ENCODE assay signal across 10 mouse cellular contexts in genomic region chr12:82586592-82586991, GRCm38 (mm10). TPM values are rescaled to one million over a fixed set of nuclear protein-coding genes. Genes with fewer than 3 reads are reported as not detected.
DNase-seq lines count a peak whose midpoint lies in the region; ATAC-seq and TF ChIP-seq lines count a peak whose summit lies in the region.
"Had no signal": no experiment of that assay in that cellular context is flagged by ENCODE, and none has a peak within 500 bp of the region (broad histone marks: within the 10 kb centered on the region; RNA-seq: fewer than 3 reads in every experiment).

No protein-coding gene starts in this region.

- in situ Hi-C loops in Patski (cut with MboI; ENCODE audit: low pct_unique_long_range_greater_than_20kb): no loop called here

- peak; percentile 64 for TF ChIP-seq CTCF in heart, postnatal 0 days (IDR thresholded peaks at IDR 0.05; ENCODE audit: low read depth)
- TF ChIP-seq CTCF in liver, embryonic 14.5 days (IDR thresholded peaks at IDR 0.05; ENCODE audit: low read depth): peak; percentile 49
- TF ChIP-seq CTCF in Patski (IDR thresholded peaks at IDR 0.05): peak; percentile 28
- TF ChIP-seq CTCF in embryonic fibroblast, embryonic 13.5 days (IDR thresholded peaks at IDR 0.05; ENCODE audit: borderline replicate concordance, insufficient read depth, low read length): peak; percentile 43; the same call in 1 of the 2 replicates

- TF ChIP-seq EP300 in heart, postnatal 0 days (IDR thresholded peaks at IDR 0.05; ENCODE audit: low read depth): no peak
- no peak for TF ChIP-seq EP300 in liver, embryonic 14.5 days (IDR thresholded peaks at IDR 0.05; ENCODE audit: low read depth)

- 41% methylated on average over 7 of the region's 7 CpGs for WGBS in heart, postnatal 0 days
- 45% methylated on average over 7 of the region's 7 CpGs for WGBS in liver, embryonic 14.5 days (ENCODE audit: insufficient replicate concordance)

- H3K36me3 ChIP-seq in heart, postnatal 0 days (replicated peaks; ENCODE audit: control insufficient read depth, insufficient read depth, low read length): no peaks in the 10 kb centered on the region
- H3K36me3 ChIP-seq in liver, embryonic 14.5 days (replicated peaks; ENCODE audit: control insufficient read depth, insufficient read depth, low read depth): no peaks in the 10 kb centered on the region
- H3K36me3 ChIP-seq: embryonic facial prominence, embryonic 13.5 days had no signal

- POLR2A ChIA-PET in Patski (lab: Charles Lee): no interaction called here

- H3K4me2 ChIP-seq in heart, postnatal 0 days (ENCODE audit: low read depth, low read length): no peak overlapping the region
- H3K4me2 ChIP-seq in liver, embryonic 14.5 days (ENCODE audit: low read depth): no peak overlapping the region
- H3K4me2 ChIP-seq: embryonic facial prominence, embryonic 13.5 days had no signal

- TF ChIP-seq POLR2A in embryonic fibroblast, embryonic 13.5 days (IDR thresholded peaks at IDR 0.05; ENCODE audit: low read depth, low read length): no peak

- H3K9me3 ChIP-seq in heart, postnatal 0 days (replicated peaks; ENCODE audit: control insufficient read depth, low read length): no peaks in the 10 kb centered on the region
- no peaks in the 10 kb centered on the region for H3K9me3 ChIP-seq in liver, embryonic 14.5 days (ENCODE audit: control insufficient read depth, low read length)
- H3K9me3 ChIP-seq: embryonic facial prominence, embryonic 13.5 days; megakaryocyte, embryonic 14.5 days had no signal

- 0 out of 2 replicates have a peak, but pooled peaks cover 7% of the 10 kb centered on the region for H3K4me1 ChIP-seq in heart, postnatal 0 days (ENCODE audit: control insufficient read depth, insufficient read depth)
- no peaks in the 10 kb centered on the region for H3K4me1 ChIP-seq in liver, embryonic 14.5 days (replicated peaks; ENCODE audit: control insufficient read depth in 2 of 2, insufficient read depth in 2 of 2, low read length in 1 of 2)
- no peaks in the 10 kb centered on the region for H3K4me1 ChIP-seq in embryonic fibroblast, embryonic 13.5 days (ENCODE audit: control insufficient read depth, insufficient read depth, low read length)
- H3K4me1 ChIP-seq: megakaryocyte, embryonic 14.5 days had no signal

- no peak; the same call in 1 of the 2 replicates for ATAC-seq in heart, postnatal 0 days (ENCODE audit: insufficient read depth, low read depth)
- no peak for ATAC-seq in liver, embryonic 14.5 days (ENCODE audit: insufficient read depth)
- no peak for ATAC-seq in Patski

- no peak for DNase-seq in heart, postnatal 0 days (ENCODE audit: low spot score)
- DNase-seq in heart, adult 11 months: no peak
- DNase-seq in liver, embryonic 14.5 days (ENCODE audit: low read depth in 3 of 3, low spot score in 3 of 3): no peak
- no peak for DNase-seq in liver
- no peak for DNase-seq in Patski (ENCODE audit: low read depth, low spot score)
- DNase-seq in Muller cell, postnatal 12 days (ENCODE audit: inconsistent ontology term): no peak
- DNase-seq in urinary bladder, adult 2 months (ENCODE audit: low spot score): no peak

- CTCF ChIA-PET in Patski (lab: Charles Lee): interaction anchor here (0.6 to 0.7 kb wide), 2 partner anchors 20 to 28 kb away, joined by 3 read pairs; no protein-coding TSS in a partner anchor

- H3K9ac ChIP-seq in heart, postnatal 0 days (replicated peaks; ENCODE audit: low read depth, low read length): no peak overlapping the region
- no peak overlapping the region for H3K9ac ChIP-seq in liver, embryonic 14.5 days (replicated peaks)
- H3K9ac ChIP-seq: embryonic facial prominence, embryonic 13.5 days had no signal

- H3K27me3 ChIP-seq in heart, postnatal 0 days (ENCODE audit: control insufficient read depth, insufficient read depth, low read length): no peaks in the 10 kb centered on the region
- H3K27me3 ChIP-seq in liver, embryonic 14.5 days (ENCODE audit: control insufficient read depth, insufficient read depth, low read length): no peaks in the 10 kb centered on the region
- no peaks in the 10 kb centered on the region for H3K27me3 ChIP-seq in Patski
- H3K27me3 ChIP-seq: embryonic facial prominence, embryonic 13.5 days; megakaryocyte, embryonic 14.5 days had no signal

- H3K4me3 ChIP-seq in heart, postnatal 0 days (ENCODE audit: low read depth, low read length): no peak overlapping the region
- no peak overlapping the region for H3K4me3 ChIP-seq in liver, embryonic 14.5 days (ENCODE audit: insufficient read depth in 1 of 2, low read depth in 2 of 2, low read length in 2 of 2)
- no peak overlapping the region for H3K4me3 ChIP-seq in embryonic fibroblast, embryonic 13.5 days (ENCODE audit: insufficient read depth, low read length)
- H3K4me3 ChIP-seq: embryonic facial prominence, embryonic 13.5 days; megakaryocyte, embryonic 14.5 days had no signal

- no peak overlapping the region for H3K27ac ChIP-seq in heart, postnatal 0 days (ENCODE audit: low read depth)
- H3K27ac ChIP-seq in liver, embryonic 14.5 days: no peak overlapping the region
- no peak overlapping the region for H3K27ac ChIP-seq in embryonic fibroblast, embryonic 13.5 days (ENCODE audit: insufficient read depth, low read length)
- H3K27ac ChIP-seq: embryonic facial prominence, embryonic 13.5 days had no signal

RNA-seq across cellular contexts. Expression of gene Rgs6, which starts 1.5 kb away (rescaled TPM):
- total RNA-seq in heart, postnatal 0 days (2014; rRNA removed; ENCODE audit: low replicate concordance): 12.1 and 16.8 TPM in 2 replicates
- polyA plus RNA-seq in heart, postnatal 0 days (2015; fragmentation: Nextera tagmentation; extraction: Ambion mirVana): 14.8 and 16.5 TPM in 2 replicates
- polyA plus RNA-seq in liver, embryonic 14.5 days (2012; rRNA removed): 0.06 and 0.07 TPM in 2 replicates
- polyA plus RNA-seq in liver, embryonic 14.5 days (2014; fragmentation: Nextera tagmentation; extraction: Ambion mirVana): 0.20 TPM in 1 of 2 replicates, not detected in the other
- 1.9 TPM for polyA plus RNA-seq in Patski (2021)
- polyA plus RNA-seq in embryonic fibroblast, embryonic 13.5 days (2011; ENCODE audit: insufficient read length, low read depth, missing spikeins): 1.9 and 3.0 TPM in 2 replicates
- polyA plus RNA-seq in urinary bladder, adult 2 months (2012; rRNA removed): 7.8 and 10.7 TPM in 2 replicates
